Mouse (Mus musculus) E14TG2a.4 (cell line): ENCODE data around the gene Prr14l.
"Not testable (repeated sequence)": the region's sequence is repeated elsewhere in the genome, so short reads cannot be mapped to it uniquely, and the experiment has no call there.

ENCODE experiments used
- CTCF ChIP-seq: conservative IDR thresholded peaks from 2 replicates; pipeline ENCODE4 v1.5.1; 2014; ENCODE audit warnings: low read length
- NANOG ChIP-seq: IDR thresholded peaks from 2 replicates; pipeline ENCODE4 v1.6.1; 2014; ENCODE audit warnings: borderline replicate concordance, low read length, mixed read lengths
- POU5F1 ChIP-seq: IDR thresholded peaks from 2 replicates; pipeline ENCODE4 v1.6.1; 2014; ENCODE audit warnings: low read length, borderline replicate concordance

DNA sequence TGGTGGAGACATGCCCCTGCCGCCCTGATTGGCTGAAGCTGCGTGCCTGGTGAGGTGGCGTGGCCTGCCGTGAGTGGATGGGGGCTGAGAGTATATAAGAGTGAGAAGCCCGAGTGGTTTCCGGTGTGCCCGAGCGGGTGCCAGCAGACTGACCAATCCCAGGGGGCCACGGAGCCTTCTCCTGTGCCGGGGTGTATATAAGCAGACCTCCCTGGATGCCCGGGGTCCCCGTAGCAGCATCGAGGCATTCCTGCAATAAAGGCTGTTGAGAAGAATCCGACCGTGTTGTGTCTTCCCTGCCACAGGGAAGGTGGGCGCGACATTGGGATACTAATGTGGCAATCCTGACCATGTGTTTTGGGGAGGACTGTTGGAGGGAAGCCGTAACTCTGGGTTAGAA lies 93.7 kb downstream of the Prr14l start:
- not testable (repeated sequence) for TF ChIP-seq CTCF, NANOG, POU5F1
